Mouse (Mus musculus) ovary, postnatal 36 days (tissue): Measurements from ENCODE around the gene Aen.
A peak's percentile ranks its signal among the peaks of the same experiment; 100 is the strongest.

Source experiments
- DNase-seq: peaks from one replicate; pipeline ENCODE4 v3.0.0; 2022; ENCODE audit warnings: low spot score, mixed read lengths

Aen gene

GRCm38 (mm10) chr7:78895653-78896333 lies at the start of gene Aen:
Aen (plus strand) TSS chr7:78895854.
- peak; percentile 98 for DNase-seq

GRCm38 (mm10) chr7:78846066-78846716 lies 49.5 kb upstream of the Aen start:
- no peak for DNase-seq

- DNase-seq = peak; percentile 91
Observed at GRCm38 (mm10) chr7:78846737-78847434, 48.8 kb upstream of the Aen start, which contains the start of gene Det1. Det1 (minus strand) TSS chr7:78847263.

GRCm38 (mm10) chr7:78854051-78854450 lies 41.6 kb upstream of the Aen start:
- no peak for DNase-seq

- no peak for DNase-seq
Observed at GRCm38 (mm10) chr7:78855044-78855655, 40.5 kb upstream of the Aen start.

- DNase-seq = no peak
Observed at GRCm38 (mm10) chr7:78863796-78864445, 31.7 kb upstream of the Aen start.

- DNase-seq = no peak
Observed at GRCm38 (mm10) chr7:78864446-78864802, 31.2 kb upstream of the Aen start.

GRCm38 (mm10) chr7:78865212-78865949 lies 30.3 kb upstream of the Aen start:
- DNase-seq = no peak

- DNase-seq = no peak
Observed at GRCm38 (mm10) chr7:78868731-78869130, 26.9 kb upstream of the Aen start.

- DNase-seq = no peak
Observed at GRCm38 (mm10) chr7:78872366-78872765, 23.3 kb upstream of the Aen start.

GRCm38 (mm10) chr7:78872831-78873230 lies 22.8 kb upstream of the Aen start:
- no peak for DNase-seq

- no peak for DNase-seq
Observed at GRCm38 (mm10) chr7:78881607-78882468, 13.8 kb upstream of the Aen start.

- DNase-seq = no peak
Observed at GRCm38 (mm10) chr7:78882469-78882837, 13.2 kb upstream of the Aen start.

- no peak for DNase-seq
Observed at GRCm38 (mm10) chr7:78883016-78883725, 12.5 kb upstream of the Aen start.

- no peak for DNase-seq
Observed at GRCm38 (mm10) chr7:78883726-78884060, 12.0 kb upstream of the Aen start.

GRCm38 (mm10) chr7:78884139-78884538 lies 11.5 kb upstream of the Aen start:
- DNase-seq = no peak

GRCm38 (mm10) chr7:78885404-78885803 lies 10.2 kb upstream of the Aen start:
- no peak for DNase-seq

GRCm38 (mm10) chr7:78886496-78886895 lies 9.2 kb upstream of the Aen start:
- DNase-seq = no peak

- DNase-seq = no peak
Observed at GRCm38 (mm10) chr7:78887431-78887842, 8.2 kb upstream of the Aen start.

- peak; percentile 83 for DNase-seq
Observed at GRCm38 (mm10) chr7:78890641-78891040, 5.0 kb upstream of the Aen start.
